ENCODE assay signal across 29 mouse cellular contexts in genomic region chr2:100320461-100320860, GRCm38 (mm10).
DNase-seq lines count a peak whose midpoint lies in the region; ATAC-seq lines count a peak whose summit lies in the region.
"Had no signal": no experiment of that assay in that cellular context is flagged by ENCODE, and none has a peak within 500 bp of the region (broad histone marks: within the 10 kb centered on the region; RNA-seq: fewer than 3 reads in every experiment).

No protein-coding gene starts in this region.

- 47% methylated on average over 1 of the region's 1 CpGs for WGBS in forebrain, embryonic 16.5 days
- 67% methylated on average over 1 of the region's 1 CpGs for WGBS in forebrain, embryonic 11.5 days

- no peak overlapping the region for H3K4me2 ChIP-seq in forebrain, embryonic 16.5 days (ENCODE audit: low read length)
- H3K4me2 ChIP-seq in forebrain, embryonic 11.5 days (ENCODE audit: low read depth, low read length, severe bottlenecking), result no peak overlapping the region
- H3K4me2 ChIP-seq: embryonic facial prominence, embryonic 15.5 days; heart, embryonic 15.5 days; limb, embryonic 13.5 days; liver, embryonic 11.5 days; lung, embryonic 15.5 days; midbrain, embryonic 15.5 days; neural tube, embryonic 12.5 days had no signal

- H3K9ac ChIP-seq in forebrain, embryonic 16.5 days (replicated peaks; ENCODE audit: low read depth, low read length), result no peak overlapping the region
- H3K9ac ChIP-seq in forebrain, embryonic 11.5 days (ENCODE audit: low read length), result no peak overlapping the region
- H3K9ac ChIP-seq: embryonic facial prominence, embryonic 15.5 days; heart, embryonic 15.5 days; limb, embryonic 13.5 days; lung, embryonic 15.5 days; midbrain, embryonic 15.5 days; neural tube, embryonic 12.5 days had no signal

- DNase-seq in cerebellum, postnatal 10 days, result peak; percentile 88 to 92
- DNase-seq in cerebellum, adult 9-11 months, result no peak
- DNase-seq in forebrain, embryonic 11.5 days (ENCODE audit: low spot score), result no peak
- peak; percentile 76 for DNase-seq in left cerebral cortex, postnatal 4 days
- no peak for DNase-seq in left cerebral cortex, postnatal 36 days (ENCODE audit: low spot score in 2 of 2)
- DNase-seq in c-Kit-positive CD71-positive TER-119-positive erythroid progenitor cells, embryonic 14.5 days (ENCODE audit: low spot score), result no peak
- DNase-seq: adrenal gland, postnatal 36 days; heart, adult 11 months; kidney, adult 9 months; kidney, postnatal 14 days; right cerebral cortex, adult 18-20 months; thymus, adult 18-20 months; thymus, postnatal 25 days had no signal

- H3K4me3 ChIP-seq in forebrain, embryonic 16.5 days (replicated peaks; ENCODE audit: low read length), result no peak overlapping the region
- H3K4me3 ChIP-seq in forebrain, embryonic 11.5 days (ENCODE audit: low read depth, low read length), result no peak overlapping the region
- H3K4me3 ChIP-seq: embryonic facial prominence, embryonic 15.5 days; heart, embryonic 10.5 days; heart, embryonic 15.5 days; limb, embryonic 13.5 days; lung, embryonic 15.5 days; midbrain, embryonic 10.5 days; midbrain, embryonic 15.5 days; myocyte; neural tube, embryonic 12.5 days had no signal

- no peaks in the 10 kb centered on the region for H3K27me3 ChIP-seq in forebrain, embryonic 16.5 days (replicated peaks; ENCODE audit: control insufficient read depth, insufficient read depth, low read length)
- no peaks in the 10 kb centered on the region for H3K27me3 ChIP-seq in forebrain, embryonic 11.5 days (ENCODE audit: control insufficient read depth, insufficient read depth, low read length)
- H3K27me3 ChIP-seq: embryonic facial prominence, embryonic 15.5 days; heart, embryonic 15.5 days; limb, embryonic 13.5 days; lung, embryonic 15.5 days; midbrain, embryonic 15.5 days; neural tube, embryonic 12.5 days; Patski had no signal

- H3K9me3 ChIP-seq in forebrain, embryonic 16.5 days (ENCODE audit: control insufficient read depth, low read length), result no peaks in the 10 kb centered on the region
- no peaks in the 10 kb centered on the region for H3K9me3 ChIP-seq in forebrain, embryonic 11.5 days (ENCODE audit: control insufficient read depth, low read length)
- H3K9me3 ChIP-seq: embryonic facial prominence, embryonic 15.5 days; G1E; heart, embryonic 10.5 days; heart, embryonic 15.5 days; limb, embryonic 13.5 days; lung, embryonic 15.5 days; midbrain, embryonic 10.5 days; midbrain, embryonic 15.5 days; neural tube, embryonic 12.5 days had no signal

- H3K36me3 ChIP-seq in forebrain, embryonic 16.5 days (ENCODE audit: control insufficient read depth, insufficient read depth), result no peaks in the 10 kb centered on the region
- H3K36me3 ChIP-seq in forebrain, embryonic 11.5 days (ENCODE audit: control insufficient read depth, insufficient read depth, low read length), result no peaks in the 10 kb centered on the region
- H3K36me3 ChIP-seq: embryonic facial prominence, embryonic 15.5 days; G1E; heart, embryonic 10.5 days; heart, embryonic 15.5 days; limb, embryonic 13.5 days; lung, embryonic 15.5 days; midbrain, embryonic 10.5 days; midbrain, embryonic 15.5 days; neural tube, embryonic 12.5 days had no signal

- ATAC-seq in forebrain, embryonic 16.5 days, result 0 out of 2 replicates have a peak, but pooled peaks have one; percentile 36
- ATAC-seq in forebrain, embryonic 11.5 days (replicated peaks; ENCODE audit: low FRiP score), result no peak
- ATAC-seq: forebrain, embryonic 14.5 days; intestine, embryonic 16.5 days; midbrain, embryonic 15.5 days; Patski had no signal

- H3K4me1 ChIP-seq in forebrain, embryonic 16.5 days (replicated peaks; ENCODE audit: control insufficient read depth, insufficient read depth, low read length), result no peaks in the 10 kb centered on the region
- H3K4me1 ChIP-seq in forebrain, embryonic 11.5 days (replicated peaks; ENCODE audit: control insufficient read depth, insufficient read depth, low read length), result no peaks in the 10 kb centered on the region
- H3K4me1 ChIP-seq: embryonic facial prominence, embryonic 15.5 days; heart, embryonic 10.5 days; heart, embryonic 15.5 days; limb, embryonic 13.5 days; lung, embryonic 15.5 days; midbrain, embryonic 10.5 days; midbrain, embryonic 15.5 days; neural tube, embryonic 12.5 days had no signal

- H3K27ac ChIP-seq in forebrain, embryonic 16.5 days (ENCODE audit: low read length), result no peak overlapping the region
- no peak overlapping the region for H3K27ac ChIP-seq in forebrain, embryonic 11.5 days (ENCODE audit: low read depth, low read length)
- H3K27ac ChIP-seq: embryonic facial prominence, embryonic 15.5 days; heart, embryonic 10.5 days; heart, embryonic 15.5 days; limb, embryonic 13.5 days; lung, embryonic 15.5 days; midbrain, embryonic 10.5 days; midbrain, embryonic 15.5 days; neural tube, embryonic 12.5 days; stomach, postnatal 0 days had no signal

- intact Hi-C loops in left cerebral cortex, postnatal 4 days (cut with DNase I), result no loop called here
- intact Hi-C loops in left cerebral cortex, postnatal 36 days (cut with DNase I), result no loop called here

Comparison
In these comparisons a context has a peak if more than half of its experiments do, and no peak if none do; other contexts are left out.
1. DNase-seq: peak in cerebellum, postnatal 10 days (2 of 2) and left cerebral cortex, postnatal 4 days (single experiment); none in cerebellum, adult 9-11 months (single experiment), forebrain, embryonic 11.5 days (single experiment), left cerebral cortex, postnatal 36 days (0 of 2) and c-Kit-positive CD71-positive TER-119-positive erythroid progenitor cells, embryonic 14.5 days (single experiment).